Mouse (Mus musculus) ES-E14 (cell line): ENCODE data around the gene Ralgds.

Experiments
- CHD2 ChIP-seq: IDR thresholded peaks from 2 replicates; pipeline ENCODE4 v1.6.1; 2014; ENCODE audit warnings: mild to moderate bottlenecking, low read depth, low read length, inconsistent platforms
- HCFC1 ChIP-seq: IDR thresholded peaks from 2 replicates; pipeline ENCODE4 v1.6.1; 2012; ENCODE audit warnings: low read length, inconsistent platforms, borderline replicate concordance; ENCODE audit not compliant: insufficient read depth
- MAFK ChIP-seq: IDR thresholded peaks from 2 replicates; pipeline ENCODE4 v1.6.1; 2014; ENCODE audit warnings: mild to moderate bottlenecking, low read depth, low read length, inconsistent platforms; ENCODE audit not compliant: insufficient read depth
- ZNF384 ChIP-seq: IDR thresholded peaks from 2 replicates; pipeline ENCODE4 v1.6.1; 2012; ENCODE audit warnings: low read depth, low read length, inconsistent platforms

DNA sequence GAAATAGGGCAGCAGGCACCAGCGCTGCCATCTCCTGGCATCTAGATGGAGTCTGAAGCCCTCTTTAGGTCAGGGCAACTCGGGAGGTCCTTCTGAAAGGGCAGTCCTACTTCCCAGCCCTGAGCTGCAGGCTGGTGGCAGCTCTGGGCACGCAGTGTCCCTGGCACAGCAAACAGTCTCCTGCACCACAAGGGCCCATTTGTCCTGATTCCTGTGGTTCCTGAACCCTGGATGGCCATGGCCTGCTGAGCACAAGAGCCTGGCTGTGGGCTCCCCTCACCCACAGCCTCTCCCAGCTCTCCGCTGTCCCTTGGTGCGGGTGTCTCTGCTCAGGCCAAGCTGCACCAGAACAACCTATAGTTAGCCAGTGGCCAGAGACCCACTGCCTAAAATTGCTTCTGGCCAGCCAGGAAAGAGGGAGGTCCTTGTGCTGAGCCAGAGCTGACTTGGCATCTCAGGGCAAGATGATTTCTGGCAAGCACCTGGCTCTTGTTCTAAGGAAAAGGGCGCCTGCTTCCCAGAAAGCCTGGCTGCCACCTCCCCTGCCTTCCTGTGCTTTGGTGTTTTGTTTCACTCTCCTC is 8.7 kb downstream of the Ralgds start:
- no peak for TF ChIP-seq CHD2
- no peak for TF ChIP-seq HCFC1
- TF ChIP-seq MAFK: no peak
- no peak for TF ChIP-seq ZNF384
